Mouse (Mus musculus) c-Kit-positive CD71-positive TER-119-negative erythroid progenitor cells, embryonic 14.5 days (primary cell): ENCODE data around the gene Abhd12b.

Experiments
- DNase-seq: peaks from one replicate; pipeline ENCODE4 v3.0.0-alpha.2; 2013; ENCODE audit warnings: low read depth

Gene Abhd12b

GRCm38 (mm10) chr12:70153842-70154241 lies at the start of gene Abhd12b:
Gene Abhd12b, plus strand, starts transcription at chr12:70154142.
- DNase-seq, result no peak

GRCm38 (mm10) chr12:70104199-70104598 lies 49.7 kb upstream of the Abhd12b start:
- DNase-seq, result no peak

- DNase-seq, result no peak
These were observed 49.0 kb upstream of the Abhd12b start for GRCm38 (mm10) chr12:70104776-70105420.

GRCm38 (mm10) chr12:70105885-70106284 lies 48.1 kb upstream of the Abhd12b start:
- DNase-seq, result no peak

GRCm38 (mm10) chr12:70106508-70106907 lies 47.4 kb upstream of the Abhd12b start:
- DNase-seq, result no peak

GRCm38 (mm10) chr12:70108104-70108503 lies 45.8 kb upstream of the Abhd12b start:
- no peak for DNase-seq

GRCm38 (mm10) chr12:70109921-70110320 lies 44.0 kb upstream of the Abhd12b start:
- no peak for DNase-seq

GRCm38 (mm10) chr12:70110375-70111116 lies 43.4 kb upstream of the Abhd12b start:
- DNase-seq, result no peak

- DNase-seq, result no peak
These were observed 42.9 kb upstream of the Abhd12b start for GRCm38 (mm10) chr12:70111117-70111366.

- DNase-seq, result peak; percentile 60
These were observed 42.4 kb upstream of the Abhd12b start for GRCm38 (mm10) chr12:70111367-70112089.

GRCm38 (mm10) chr12:70112090-70112383 lies 41.9 kb upstream of the Abhd12b start:
- DNase-seq, result no peak

- DNase-seq, result no peak
These were observed 40.6 kb upstream of the Abhd12b start, which contains the start of gene Nin for GRCm38 (mm10) chr12:70113351-70113750. Gene Nin, minus strand, starts transcription at chr12:70113717.

GRCm38 (mm10) chr12:70117146-70117545 lies 36.8 kb upstream of the Abhd12b start:
- no peak for DNase-seq

- no peak for DNase-seq
These were observed 35.1 kb upstream of the Abhd12b start for GRCm38 (mm10) chr12:70118721-70119345.

GRCm38 (mm10) chr12:70119552-70119951 lies 34.4 kb upstream of the Abhd12b start:
- no peak for DNase-seq

- no peak for DNase-seq
These were observed 27.3 kb upstream of the Abhd12b start for GRCm38 (mm10) chr12:70126626-70127025.

GRCm38 (mm10) chr12:70129105-70129504 lies 24.8 kb upstream of the Abhd12b start:
- DNase-seq, result no peak

GRCm38 (mm10) chr12:70131042-70131675 lies 22.8 kb upstream of the Abhd12b start:
- DNase-seq, result no peak

- no peak for DNase-seq
These were observed 19.2 kb upstream of the Abhd12b start for GRCm38 (mm10) chr12:70134627-70135235.

- DNase-seq, result no peak
These were observed 17.7 kb upstream of the Abhd12b start for GRCm38 (mm10) chr12:70136185-70136756.

- no peak for DNase-seq
These were observed 16.8 kb upstream of the Abhd12b start for GRCm38 (mm10) chr12:70137095-70137494.

GRCm38 (mm10) chr12:70137626-70138025 lies 16.3 kb upstream of the Abhd12b start:
- DNase-seq, result no peak
